ENCODE assay signal across 8 mouse cellular contexts in the genomic region with DNA sequence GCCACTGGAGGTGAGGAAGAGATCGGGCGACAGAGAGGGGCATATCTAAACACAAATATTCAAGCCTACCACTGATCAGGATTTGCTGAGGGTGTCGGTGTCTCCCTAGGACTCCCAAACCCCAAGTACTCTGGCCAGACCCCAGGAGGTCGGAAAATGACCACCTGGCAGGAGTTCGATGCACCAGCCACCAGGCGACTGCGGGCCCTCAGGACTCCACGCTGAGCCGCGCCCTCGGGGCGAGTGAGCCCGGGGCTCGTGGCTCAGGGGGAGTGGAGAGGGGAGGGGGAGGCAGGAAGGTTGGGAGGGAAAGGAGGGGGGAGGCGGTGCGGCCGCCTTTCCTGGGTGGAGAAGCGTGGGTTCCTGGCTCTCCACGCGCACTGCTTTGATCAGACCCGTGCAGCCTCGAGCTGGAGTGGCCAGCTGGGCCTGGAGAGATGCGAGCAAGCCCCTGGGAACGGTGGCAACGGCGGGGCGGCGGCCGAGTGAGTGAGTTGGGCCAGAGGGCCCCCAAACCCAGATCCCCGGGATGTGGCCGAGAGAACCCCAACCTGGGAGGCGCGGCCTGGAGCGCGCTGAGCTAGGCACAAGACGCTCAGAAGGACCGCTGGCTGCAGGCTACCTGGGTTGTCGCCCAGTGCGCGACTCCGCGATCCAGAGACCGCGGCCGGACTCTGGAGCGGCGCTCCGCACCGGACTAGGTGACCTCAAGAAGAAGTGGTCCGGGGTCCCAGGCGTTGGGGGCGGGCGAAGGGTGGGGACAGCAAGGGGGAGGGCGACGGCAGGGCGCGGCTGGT. TPM values are rescaled to one million over a fixed set of nuclear protein-coding genes. Genes with fewer than 3 reads are reported as not detected.
A peak's percentile ranks its signal among the peaks of the same experiment; 100 is the strongest.
DNase-seq lines count a peak whose midpoint lies in the region; ATAC-seq and TF ChIP-seq lines count a peak whose summit lies in the region.

No protein-coding gene starts in this region.

- TF ChIP-seq CTCF in liver, adult 2 months (IDR thresholded peaks at IDR 0.05; ENCODE audit: low read depth, low read length): no peak
- TF ChIP-seq CTCF in hindbrain, postnatal 0 days (IDR thresholded peaks at IDR 0.05; ENCODE audit: low read depth): no peak

- H3K27ac ChIP-seq in liver, adult 2 months (replicated peaks; ENCODE audit: insufficient read depth, low read depth, low read length): no peak overlapping the region
- peak overlapping the region; percentile 89 for H3K27ac ChIP-seq in embryonic facial prominence, embryonic 10.5 days (replicated peaks)
- H3K27ac ChIP-seq in hindbrain, postnatal 0 days: no peak overlapping the region
- H3K27ac ChIP-seq in neural tube, embryonic 11.5 days (ENCODE audit: low read depth, low read length): no peak overlapping the region

- no peak for DNase-seq in liver, adult 2 months (ENCODE audit: extremely low read depth, low read depth, low spot score)
- DNase-seq in liver: no peak
- DNase-seq in embryonic facial prominence, embryonic 10.5 days (ENCODE audit: low spot score): peak; percentile 73
- DNase-seq in hindbrain, postnatal 0 days (ENCODE audit: low spot score): no peak
- no peak for DNase-seq in neural tube, embryonic 11.5 days (ENCODE audit: low spot score)
- no peak for DNase-seq in adrenal gland, postnatal 10 days
- DNase-seq in frontal cortex, postnatal 36 days (ENCODE audit: low spot score in 2 of 2): no peak
- DNase-seq in urinary bladder, adult 18-20 months (ENCODE audit: low spot score in 2 of 2): no peak

- ATAC-seq in hindbrain, postnatal 0 days: peak; percentile 52
- peak; percentile 22; the same call in 1 of the 2 replicates for ATAC-seq in neural tube, embryonic 11.5 days (ENCODE audit: insufficient read depth, low FRiP score, low TSS enrichment)

- peaks cover 48% of the 10 kb centered on the region for H3K27me3 ChIP-seq in liver, adult 2 months (ENCODE audit: control insufficient read depth, insufficient read depth, low read length)
- H3K27me3 ChIP-seq in embryonic facial prominence, embryonic 10.5 days (replicated peaks; ENCODE audit: low read depth, poor library complexity, severe bottlenecking): peaks cover 100% of the 10 kb centered on the region
- peaks cover 84% of the 10 kb centered on the region for H3K27me3 ChIP-seq in hindbrain, postnatal 0 days (ENCODE audit: insufficient read depth, low read length)
- H3K27me3 ChIP-seq in neural tube, embryonic 11.5 days (ENCODE audit: control insufficient read depth, insufficient read depth, low read length): peaks cover 93% of the 10 kb centered on the region

- H3K9me3 ChIP-seq in embryonic facial prominence, embryonic 10.5 days: no peaks in the 10 kb centered on the region
- H3K9me3 ChIP-seq in hindbrain, postnatal 0 days (ENCODE audit: low read length): no peaks in the 10 kb centered on the region
- no peaks in the 10 kb centered on the region for H3K9me3 ChIP-seq in neural tube, embryonic 11.5 days (ENCODE audit: control insufficient read depth, low read length)

- no peak for TF ChIP-seq POLR2A in liver, adult 2 months (IDR thresholded peaks at IDR 0.05; ENCODE audit: extremely low read depth, insufficient read depth, low read length)

- peak overlapping the region; percentile 51; the same call in 1 of the 2 replicates for H3K4me3 ChIP-seq in liver, adult 2 months (ENCODE audit: insufficient read depth, low read depth, low read length)
- peak overlapping the region; percentile 65 for H3K4me3 ChIP-seq in embryonic facial prominence, embryonic 10.5 days
- peak overlapping the region; percentile 33 for H3K4me3 ChIP-seq in hindbrain, postnatal 0 days (ENCODE audit: low read length)
- peak overlapping the region; percentile 31 for H3K4me3 ChIP-seq in neural tube, embryonic 11.5 days (ENCODE audit: low read depth, low read length)

- 0 out of 2 replicates have a peak, but pooled peaks cover 3% of the 10 kb centered on the region for H3K4me1 ChIP-seq in liver, adult 2 months (ENCODE audit: control insufficient read depth, insufficient read depth, low read length)
- H3K4me1 ChIP-seq in embryonic facial prominence, embryonic 10.5 days: peaks cover 80% of the 10 kb centered on the region
- no peaks in the 10 kb centered on the region for H3K4me1 ChIP-seq in hindbrain, postnatal 0 days (ENCODE audit: insufficient read depth, low read length)
- peaks cover 11% of the 10 kb centered on the region; the same call in 1 of the 2 replicates for H3K4me1 ChIP-seq in neural tube, embryonic 11.5 days (ENCODE audit: control insufficient read depth, insufficient read depth, low read length)

- no peaks in the 10 kb centered on the region for H3K36me3 ChIP-seq in liver, adult 2 months (ENCODE audit: control insufficient read depth, insufficient read depth, low read length)
- no peaks in the 10 kb centered on the region for H3K36me3 ChIP-seq in embryonic facial prominence, embryonic 10.5 days (replicated peaks)
- H3K36me3 ChIP-seq in hindbrain, postnatal 0 days (ENCODE audit: insufficient read depth, low read length): no peaks in the 10 kb centered on the region
- no peaks in the 10 kb centered on the region for H3K36me3 ChIP-seq in neural tube, embryonic 11.5 days (ENCODE audit: control insufficient read depth, insufficient read depth, low read length)

- whole genome bisulfite sequencing in liver, adult 2 months: 2% methylated on average over 54 of the region's 57 CpGs
- under 1% methylated on average over 57 of the region's 57 CpGs for WGBS in embryonic facial prominence, embryonic 10.5 days
- under 1% methylated on average over 49 of the region's 57 CpGs for WGBS in hindbrain, postnatal 0 days
- under 1% methylated on average over 47 of the region's 57 CpGs for WGBS in neural tube, embryonic 11.5 days

- no peaks in the 10 kb centered on the region for H3K79me2 ChIP-seq in liver, adult 2 months (ENCODE audit: control insufficient read depth, insufficient read depth, low read length)

- H3K9ac ChIP-seq in liver, adult 2 months (ENCODE audit: low read depth, low read length): no peak overlapping the region
- H3K9ac ChIP-seq in hindbrain, postnatal 0 days (replicated peaks; ENCODE audit: low read length): no peak overlapping the region
- H3K9ac ChIP-seq in neural tube, embryonic 11.5 days (ENCODE audit: low read length): 0 out of 2 replicates have a peak overlapping the region, but pooled peaks have one; percentile 3

- peak overlapping the region; percentile 55 for H3K4me2 ChIP-seq in hindbrain, postnatal 0 days (ENCODE audit: low read depth, low read length)
- peak overlapping the region; percentile 59 for H3K4me2 ChIP-seq in neural tube, embryonic 11.5 days (ENCODE audit: low read depth)

RNA-seq across cellular contexts. Expression of gene Dlx1, which starts 1.0 kb away (rescaled TPM):
- total RNA-seq in liver, adult 2 months (2014; rRNA removed): not detected in 2 replicates
- polyA plus RNA-seq in liver, adult 2 months (2012; rRNA removed): not detected in 2 replicates
- 46.1 and 69.6 TPM in 2 replicates for polyA plus RNA-seq in embryonic facial prominence, embryonic 10.5 days (2016; fragmentation: Nextera tagmentation; extraction: Ambion mirVana)
- 2.5 and 3.5 TPM in 2 replicates for total RNA-seq in hindbrain, postnatal 0 days (2014; rRNA removed)
- polyA plus RNA-seq in hindbrain, postnatal 0 days (2015; fragmentation: Nextera tagmentation; extraction: Ambion mirVana): not detected in 2 replicates
- polyA plus RNA-seq in neural tube, embryonic 11.5 days (2014; fragmentation: Nextera tagmentation; extraction: Ambion mirVana): 1.2 and 2.5 TPM in 2 replicates
- under 1 TPM; 0.24 to 0.45 TPM for total RNA-seq in adrenal gland, postnatal 10 days (2021)

RNA-seq across cellular contexts. Expression of gene Dlx2, which starts 17.6 kb away (rescaled TPM):
- not detected in 2 replicates for total RNA-seq in liver, adult 2 months (2014; rRNA removed)
- polyA plus RNA-seq in liver, adult 2 months (2012; rRNA removed): not detected in 2 replicates
- polyA plus RNA-seq in embryonic facial prominence, embryonic 10.5 days (2016; fragmentation: Nextera tagmentation; extraction: Ambion mirVana): 33.3 and 38.4 TPM in 2 replicates
- 0.97 TPM in 1 of 2 replicates, not detected in the other for total RNA-seq in hindbrain, postnatal 0 days (2014; rRNA removed)
- 0.21 and 0.26 TPM in 2 replicates for polyA plus RNA-seq in hindbrain, postnatal 0 days (2015; fragmentation: Nextera tagmentation; extraction: Ambion mirVana)
- polyA plus RNA-seq in neural tube, embryonic 11.5 days (2014; fragmentation: Nextera tagmentation; extraction: Ambion mirVana): 2.2 TPM in 2 replicates
- total RNA-seq in adrenal gland, postnatal 10 days (2021): under 1 TPM; 0.09 to 0.24 TPM

Comparison
In these comparisons a context has a peak if more than half of its experiments do, and no peak if none do; other contexts are left out.
1. RNA of gene Dlx1, which starts 1.0 kb away (polyA plus RNA-seq): 46.1 to 69.6 TPM in embryonic facial prominence, embryonic 10.5 days; 1.2 to 2.5 TPM in neural tube, embryonic 11.5 days, not detected in liver, adult 2 months and not detected in hindbrain, postnatal 0 days; every median in the first group is over 10 times any median in the second.
2. RNA of gene Dlx2, which starts 17.6 kb away (polyA plus RNA-seq): 33.3 to 38.4 TPM in embryonic facial prominence, embryonic 10.5 days; 2.2 TPM in neural tube, embryonic 11.5 days, 0.21 to 0.26 TPM in hindbrain, postnatal 0 days and not detected in liver, adult 2 months; every median in the first group is over 10 times any median in the second.
3. Peak in every context shown above with its lines, with median percentiles within 50 percentile points of each other: H3K4me3 ChIP-seq.